Mouse (Mus musculus) cortical plate, adult 2 months (tissue): ENCODE data around the gene Bud23.
"Not testable (repeated sequence)": the region's sequence is repeated elsewhere in the genome, so short reads cannot be mapped to it uniquely, and the experiment has no call there.

ENCODE experiments used
- CTCF ChIP-seq: fragments of 200-500 bp; IDR thresholded peaks from 2 replicates; pipeline ENCODE4 v1.5.1; 2011; ENCODE audit warnings: mild to moderate bottlenecking, control low read depth, low read length; ENCODE audit not compliant: insufficient read depth; ENCODE audit errors: extremely low read depth
- POLR2A ChIP-seq: fragments of 200-500 bp; IDR thresholded peaks from 2 replicates; pipeline ENCODE4 v1.6.1; 2011; ENCODE audit warnings: mild to moderate bottlenecking, low read length, control low read depth; ENCODE audit not compliant: insufficient read depth; ENCODE audit errors: extremely low read depth

DNA sequence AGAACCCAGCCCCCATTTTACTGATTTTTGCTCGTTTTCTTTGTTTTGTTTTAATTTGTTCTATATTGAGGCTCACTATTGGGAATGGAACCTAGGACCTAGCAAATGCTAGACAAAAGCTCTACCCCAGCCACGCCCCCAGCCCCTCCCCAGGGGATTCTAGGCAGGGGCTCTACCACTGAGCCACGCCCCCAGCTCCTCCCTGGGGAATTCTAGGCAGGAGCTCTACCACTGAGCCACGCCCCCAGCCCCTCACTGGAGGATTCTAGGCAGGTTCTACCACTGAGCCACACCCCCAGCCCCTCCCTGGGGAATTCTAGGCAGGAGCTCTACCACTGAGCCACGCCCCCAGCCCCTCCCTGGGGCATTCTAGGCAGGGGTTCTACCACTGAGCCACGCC is 15.5 kb downstream of the Bud23 start:
- TF ChIP-seq CTCF, POLR2A: not testable (repeated sequence)
